Mouse (Mus musculus) MN1 (cell line): ENCODE measurements at regions not wholly inside any gene's neighbourhood (a gene's known extent, or its start where the extent isn't known, plus 50 kb on each side); places are given as distances from the start of the nearest gene placed in this dataset.
A peak's percentile ranks its signal among the peaks of the same experiment; 100 is the strongest.

ENCODE experiments used
- DNase-seq: peaks from one replicate; pipeline ENCODE4 v3.0.0-alpha.2; 2016; ENCODE audit warnings: low spot score

- no peak for DNase-seq
Measured at GRCm38 (mm10) chr4:9218380-9218779, 979.5 kb upstream of the Car8 start.

GRCm38 (mm10) chr4:9208606-9209005 lies 969.8 kb upstream of the Car8 start:
- DNase-seq, result no peak

- no peak for DNase-seq
Measured at GRCm38 (mm10) chr4:9200012-9200411, 961.2 kb upstream of the Car8 start.

GRCm38 (mm10) chr4:9196435-9196834 lies 957.6 kb upstream of the Car8 start:
- no peak for DNase-seq

- no peak for DNase-seq
Measured at GRCm38 (mm10) chr4:9193121-9193520, 954.3 kb upstream of the Car8 start.

- DNase-seq, result peak; percentile 49
Measured at GRCm38 (mm10) chr4:9185156-9185875, 946.5 kb upstream of the Car8 start.

GRCm38 (mm10) chr4:9184451-9185121 lies 945.7 kb upstream of the Car8 start:
- DNase-seq, result peak; percentile 79

GRCm38 (mm10) chr4:9174365-9174764 lies 935.5 kb upstream of the Car8 start:
- no peak for DNase-seq

- no peak for DNase-seq
Measured at GRCm38 (mm10) chr4:9162374-9162773, 923.5 kb upstream of the Car8 start.

GRCm38 (mm10) chr4:9161814-9162133 lies 922.9 kb upstream of the Car8 start:
- peak; percentile 84 for DNase-seq

GRCm38 (mm10) chr4:9161068-9161813 lies 922.4 kb upstream of the Car8 start:
- no peak for DNase-seq

- no peak for DNase-seq
Measured at GRCm38 (mm10) chr4:9147732-9148131, 908.9 kb upstream of the Car8 start.

- no peak for DNase-seq
Measured at GRCm38 (mm10) chr4:9144226-9145215, 905.7 kb upstream of the Car8 start.

- no peak for DNase-seq
Measured at GRCm38 (mm10) chr4:9143087-9143486, 904.2 kb upstream of the Car8 start.

- no peak for DNase-seq
Measured at GRCm38 (mm10) chr4:9141946-9142683, 903.3 kb upstream of the Car8 start.

GRCm38 (mm10) chr4:9140691-9141090 lies 901.9 kb upstream of the Car8 start:
- DNase-seq, result no peak

GRCm38 (mm10) chr4:9136657-9137056 lies 897.8 kb upstream of the Car8 start:
- DNase-seq, result peak; percentile 42

- peak; percentile 79 for DNase-seq
Measured at GRCm38 (mm10) chr4:9136188-9136569, 897.3 kb upstream of the Car8 start.

- DNase-seq, result peak; percentile 93
Measured at GRCm38 (mm10) chr4:9135481-9136187, 896.8 kb upstream of the Car8 start.

- DNase-seq, result no peak
Measured at GRCm38 (mm10) chr4:9133695-9134094, 894.9 kb upstream of the Car8 start.
